ENCODE assay signal across 15 mouse cellular contexts in genomic region chr11:70435476-70435875, GRCm38 (mm10). TPM values are rescaled to one million over a fixed set of nuclear protein-coding genes. Genes with fewer than 3 reads are reported as not detected.
DNase-seq lines count a peak whose midpoint lies in the region; ATAC-seq and TF ChIP-seq lines count a peak whose summit lies in the region.
"Had no signal": no experiment of that assay in that cellular context is flagged by ENCODE, and none has a peak within 500 bp of the region (broad histone marks: within the 10 kb centered on the region; RNA-seq: fewer than 3 reads in every experiment).

No protein-coding gene starts in this region.

- H3K9me3 ChIP-seq in heart, embryonic 13.5 days, result no peaks in the 10 kb centered on the region
- no peaks in the 10 kb centered on the region for H3K9me3 ChIP-seq in liver, embryonic 15.5 days (replicated peaks)
- H3K9me3 ChIP-seq: hindbrain, embryonic 15.5 days had no signal

- peaks cover 49% of the 10 kb centered on the region for H3K36me3 ChIP-seq in heart, embryonic 13.5 days
- H3K36me3 ChIP-seq in spleen, adult 2 months (ENCODE audit: control insufficient read depth, insufficient read depth, low read length), result peaks cover 37% of the 10 kb centered on the region
- H3K36me3 ChIP-seq in liver, embryonic 15.5 days (replicated peaks), result peaks cover 49% of the 10 kb centered on the region

- H3K9ac ChIP-seq in heart, embryonic 13.5 days, result peak overlapping the region; percentile 13; the same call in 1 of the 2 replicates
- no peak overlapping the region; the same call in 1 of the 2 replicates for H3K9ac ChIP-seq in liver, embryonic 15.5 days

- no peak overlapping the region for H3K27ac ChIP-seq in heart, embryonic 13.5 days (replicated peaks)
- peak overlapping the region; percentile 82 for H3K27ac ChIP-seq in spleen, adult 2 months (ENCODE audit: insufficient read depth, low read length)
- no peak overlapping the region for H3K27ac ChIP-seq in liver, embryonic 15.5 days (replicated peaks)
- H3K27ac ChIP-seq: hindbrain, embryonic 15.5 days had no signal

- intact Hi-C loops in heart, postnatal 14 days (cut with DNase I), result loop anchor here (10.0 kb wide), 1 partner anchor 169 kb away; no protein-coding TSS in a partner anchor

- H3K4me2 ChIP-seq in heart, embryonic 13.5 days, result no peak overlapping the region
- H3K4me2 ChIP-seq in liver, embryonic 15.5 days, result peak overlapping the region; percentile 98

- H3K4me3 ChIP-seq in heart, embryonic 13.5 days, result no peak overlapping the region
- peak overlapping the region; percentile 32; the same call in 1 of the 2 replicates for H3K4me3 ChIP-seq in spleen, adult 2 months (ENCODE audit: extremely low read depth, insufficient read depth, insufficient read length)
- peak overlapping the region; percentile 10 for H3K4me3 ChIP-seq in liver, embryonic 15.5 days (replicated peaks)
- H3K4me3 ChIP-seq: hindbrain, embryonic 15.5 days; myocyte had no signal

- 59% methylated on average over 5 of the region's 5 CpGs for WGBS in heart, embryonic 13.5 days
- 14% methylated on average over 5 of the region's 5 CpGs for WGBS in spleen, adult 2 months
- WGBS in liver, embryonic 15.5 days (ENCODE audit: insufficient replicate concordance), result 10% methylated on average over 5 of the region's 5 CpGs

- TF ChIP-seq POLR2A in spleen, adult 2 months (IDR thresholded peaks at IDR 0.05; ENCODE audit: low read depth, low read length), result no peak

- no peaks in the 10 kb centered on the region for H3K27me3 ChIP-seq in heart, embryonic 13.5 days (replicated peaks)
- no peaks in the 10 kb centered on the region for H3K27me3 ChIP-seq in spleen, adult 2 months (ENCODE audit: control insufficient read depth, insufficient read depth, low read length)
- H3K27me3 ChIP-seq in liver, embryonic 15.5 days, result no peaks in the 10 kb centered on the region
- H3K27me3 ChIP-seq: hindbrain, embryonic 15.5 days had no signal

- no peak for TF ChIP-seq CTCF in spleen, adult 2 months (IDR thresholded peaks at IDR 0.05; ENCODE audit: extremely low read depth, insufficient read depth, insufficient read length, insufficient replicate concordance)

- no peak for ATAC-seq in heart, embryonic 13.5 days (ENCODE audit: extremely low read depth, insufficient number of reproducible peaks, low FRiP score, low TSS enrichment)
- no peak for ATAC-seq in liver, embryonic 15.5 days (ENCODE audit: insufficient read depth)

- DNase-seq in heart, postnatal 14 days, result no peak
- DNase-seq in spleen, adult 2 months (ENCODE audit: low read depth in 1 of 2, low spot score in 2 of 2), result no peak
- no peak for DNase-seq in spleen, adult 18-20 months
- DNase-seq in thymus, postnatal 4 days, result peak; percentile 71
- DNase-seq in kidney, adult 18-20 months, result no peak
- DNase-seq in lung, postnatal 25 days (ENCODE audit: low spot score), result no peak
- DNase-seq: cerebellum, postnatal 36 days; heart, adult 11 months; left cerebral cortex, postnatal 4 days; lung, postnatal 14 days; retina, postnatal 1 day had no signal

- peaks cover 18% of the 10 kb centered on the region for H3K4me1 ChIP-seq in heart, embryonic 13.5 days
- H3K4me1 ChIP-seq in spleen, adult 2 months (ENCODE audit: control insufficient read depth, insufficient read depth, insufficient read length), result peaks cover 15% of the 10 kb centered on the region; the same call in 1 of the 2 replicates
- peaks cover 61% of the 10 kb centered on the region for H3K4me1 ChIP-seq in liver, embryonic 15.5 days (replicated peaks)

RNA-seq across cellular contexts. Expression of gene Arrb2, which starts 3.0 kb away (rescaled TPM):
- 11.2 and 13.2 TPM in 2 replicates for polyA plus RNA-seq in heart, embryonic 13.5 days (2015; fragmentation: Nextera tagmentation; extraction: Ambion mirVana)
- total RNA-seq in heart, postnatal 14 days (2021), result 10 to 100 TPM; 13.8 to 17.0 TPM
- polyA plus RNA-seq in spleen, adult 2 months (2012; rRNA removed), result 145 TPM in 2 replicates
- 15.6 and 16.5 TPM in 2 replicates for polyA plus RNA-seq in liver, embryonic 15.5 days (2015; fragmentation: Nextera tagmentation; extraction: Ambion mirVana)

RNA-seq across cellular contexts. Expression of gene Med11, which starts 16.2 kb away (rescaled TPM):
- 25.5 and 26.2 TPM in 2 replicates for polyA plus RNA-seq in heart, embryonic 13.5 days (2015; fragmentation: Nextera tagmentation; extraction: Ambion mirVana)
- total RNA-seq in heart, postnatal 14 days (2021), result 1 to 10 TPM; 7.3 to 8.5 TPM
- polyA plus RNA-seq in spleen, adult 2 months (2012; rRNA removed), result 24.6 and 29.2 TPM in 2 replicates
- 13.2 and 14.4 TPM in 2 replicates for polyA plus RNA-seq in liver, embryonic 15.5 days (2015; fragmentation: Nextera tagmentation; extraction: Ambion mirVana)

RNA-seq across cellular contexts. Expression of gene Zmynd15, which starts 23.8 kb away (rescaled TPM):
- 1.4 and 1.5 TPM in 2 replicates for polyA plus RNA-seq in heart, embryonic 13.5 days (2015; fragmentation: Nextera tagmentation; extraction: Ambion mirVana)
- total RNA-seq in heart, postnatal 14 days (2021), result 1 to 10 TPM; 2.9 to 4.7 TPM
- polyA plus RNA-seq in spleen, adult 2 months (2012; rRNA removed), result 10.5 and 10.6 TPM in 2 replicates
- 0.22 and 0.26 TPM in 2 replicates for polyA plus RNA-seq in liver, embryonic 15.5 days (2015; fragmentation: Nextera tagmentation; extraction: Ambion mirVana)
- polyA plus RNA-seq: myocyte had no signal

RNA-seq across cellular contexts. Expression of gene Cxcl16, which starts 24.3 kb away (rescaled TPM):
- polyA plus RNA-seq in heart, embryonic 13.5 days (2015; fragmentation: Nextera tagmentation; extraction: Ambion mirVana), result 6.8 and 6.9 TPM in 2 replicates
- total RNA-seq in heart, postnatal 14 days (2021), result 1 to 10 TPM; 7.3 to 9.5 TPM
- polyA plus RNA-seq in spleen, adult 2 months (2012; rRNA removed), result 28.8 TPM in 2 replicates
- polyA plus RNA-seq in liver, embryonic 15.5 days (2015; fragmentation: Nextera tagmentation; extraction: Ambion mirVana), result 2.0 and 2.2 TPM in 2 replicates

RNA-seq across cellular contexts. Expression of gene Pelp1, which starts 25.6 kb away (rescaled TPM):
- 23.3 and 23.6 TPM in 2 replicates for polyA plus RNA-seq in heart, embryonic 13.5 days (2015; fragmentation: Nextera tagmentation; extraction: Ambion mirVana)
- total RNA-seq in heart, postnatal 14 days (2021), result 10 to 100 TPM; 19.8 to 22.9 TPM
- 15.5 and 17.9 TPM in 2 replicates for polyA plus RNA-seq in spleen, adult 2 months (2012; rRNA removed)
- 13.5 and 14.5 TPM in 2 replicates for polyA plus RNA-seq in liver, embryonic 15.5 days (2015; fragmentation: Nextera tagmentation; extraction: Ambion mirVana)
